Mouse (Mus musculus): Measurements from ENCODE around the gene Ambn. TPM values are rescaled to one million over a fixed set of nuclear protein-coding genes. Genes with fewer than 3 reads are reported as not detected.

Ambn gene
- total RNA-seq (2023): not detected

DNA sequence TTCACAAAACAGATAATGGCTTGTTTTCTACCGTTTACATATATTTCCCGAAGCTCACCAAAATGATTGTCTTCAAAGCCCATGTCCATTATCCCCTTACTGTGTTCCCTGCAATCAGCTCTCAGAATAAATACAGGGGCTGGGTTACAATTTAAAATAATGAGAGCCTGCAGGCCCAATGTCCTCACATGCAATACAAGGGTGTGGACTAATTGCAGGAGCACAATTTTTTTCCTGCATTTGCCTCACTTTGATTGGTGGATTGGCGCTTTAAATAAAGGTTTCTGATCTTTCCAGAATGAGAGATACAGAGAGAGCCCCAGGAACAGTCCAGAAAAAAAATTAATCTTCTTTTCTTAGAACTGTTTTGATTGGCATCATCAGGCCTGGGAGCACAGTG is at the start of gene Ambn:
Gene Ambn (plus strand): TSS at position 301 of the 400 bp plus-strand sequence.

DNA sequence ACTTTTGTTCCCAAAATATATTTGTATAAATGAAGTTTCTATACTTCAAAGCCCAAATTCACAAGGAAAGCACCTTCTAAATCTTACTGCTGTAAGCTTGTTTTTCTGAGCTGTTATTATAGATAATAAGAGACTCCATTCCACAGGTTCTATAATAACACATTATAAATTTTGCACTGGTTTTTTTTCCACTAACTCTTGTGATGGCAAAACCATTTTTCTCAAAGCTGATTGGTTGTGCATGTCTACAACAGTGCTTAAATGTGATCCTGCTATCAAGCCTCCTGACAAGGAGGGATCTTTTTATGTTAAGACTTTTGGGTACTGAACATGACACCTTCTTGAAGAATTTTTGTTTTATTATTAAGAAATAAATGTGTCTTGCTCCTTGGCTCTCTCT is 31.9 kb downstream of the Ambn start, which contains the start of gene Enam:
Gene Enam (plus strand): TSS at position 301 of the 400 bp plus-strand sequence.

Other genes starting within 250 kb of the Ambn start
- not detected for gene Gm7714, start 187.1 kb upstream of the Ambn start, total RNA-seq (2023)
- not detected for gene Prol1, start 138.7 kb upstream of the Ambn start, total RNA-seq (2023)
- gene Amtn, start 79.9 kb upstream of the Ambn start, total RNA-seq (2023): not detected
- not detected for gene Enam, start 32.0 kb downstream of the Ambn start, total RNA-seq (2023)
- gene Jchain, start 71.9 kb downstream of the Ambn start, total RNA-seq (2023): 100 to 1,000 TPM in 1 of 2 experiments, 10 to 100 TPM in 1; 37.5 to 119 TPM
- 10 to 100 TPM; 42.1 to 49.3 TPM for gene Utp3, start 98.5 kb downstream of the Ambn start, total RNA-seq (2023)
- 10 to 100 TPM; 33.7 to 38.0 TPM for gene Rufy3, start 109.0 kb downstream of the Ambn start, total RNA-seq (2023)
- 10 to 100 TPM; 51.6 to 54.2 TPM for gene Grsf1, start 220.2 kb downstream of the Ambn start, total RNA-seq (2023)